Mouse (Mus musculus): Measurements from ENCODE around the gene Scyl1. TPM values are rescaled to one million over a fixed set of nuclear protein-coding genes. Genes with fewer than 3 reads are reported as not detected.

Gene Scyl1
- polyA plus RNA-seq, 1 experiment: 113 TPM

GRCm38 (mm10) chr19:5740320-5741317, 30.6 kb downstream of the Scyl1 start, which contains the start of gene Ltbp3:
TSS of gene Ltbp3 (plus strand) at chr19:5740904.
- Histone ChIP-seq H3K27ac (ENCODE audit: control insufficient read depth, insufficient read depth, low read length) (no peak within 1 kb of the TSS), H3K27me3 (ENCODE audit: control insufficient read depth, insufficient read depth, low read length) (peaks cover 21% of the 10 kb centered on the region; the same call in 1 of the 2 replicates), H3K36me3 (ENCODE audit: control insufficient read depth, insufficient read depth, low read length) (no peaks in the 10 kb centered on the region), H3K4me1 (replicated peaks; ENCODE audit: control insufficient read depth, insufficient read depth, low read length) (0 out of 2 replicates have a peak, but pooled peaks cover 3% of the 10 kb centered on the region), H3K4me3 (ENCODE audit: control insufficient read depth, insufficient read depth, low read length) (no peak within 1 kb of the TSS)
- no peak for DNase-seq
- TF ChIP-seq CTCF (IDR thresholded peaks at IDR 0.05; ENCODE audit: borderline replicate concordance, control insufficient read depth, extremely low read depth, insufficient read depth, low read length, poor library complexity) (no peak), POLR2A (IDR thresholded peaks at IDR 0.05; ENCODE audit: control insufficient read depth, extremely low read depth, insufficient read depth, low read length, poor library complexity) (no peak)
- 83% methylated on average over 14 of the region's 14 CpGs for WGBS

GRCm38 (mm10) chr19:5739446-5739845, 31.8 kb downstream of the Scyl1 start:
- TF ChIP-seq POLR2A (IDR thresholded peaks at IDR 0.05; ENCODE audit: control insufficient read depth, extremely low read depth, insufficient read depth, low read length, poor library complexity) (no peak), CTCF (IDR thresholded peaks at IDR 0.05; ENCODE audit: borderline replicate concordance, control insufficient read depth, extremely low read depth, insufficient read depth, low read length, poor library complexity) (no peak)
- 83% methylated on average over 2 of the region's 2 CpGs for WGBS
- no peak for DNase-seq
- H3K36me3 ChIP-seq (ENCODE audit: control insufficient read depth, insufficient read depth, low read length): no peaks in the 10 kb centered on the region
- 0 out of 2 replicates have a peak, but pooled peaks cover 3% of the 10 kb centered on the region for H3K4me1 ChIP-seq (replicated peaks; ENCODE audit: control insufficient read depth, insufficient read depth, low read length)
- no peak overlapping the region for H3K27ac ChIP-seq (ENCODE audit: control insufficient read depth, insufficient read depth, low read length)
- H3K4me3 ChIP-seq (ENCODE audit: control insufficient read depth, insufficient read depth, low read length): no peak overlapping the region
- peaks cover 21% of the 10 kb centered on the region; the same call in 1 of the 2 replicates for H3K27me3 ChIP-seq (ENCODE audit: control insufficient read depth, insufficient read depth, low read length)

- Histone ChIP-seq H3K27ac (ENCODE audit: control insufficient read depth, insufficient read depth, low read length) (no peak overlapping the region), H3K4me3 (ENCODE audit: control insufficient read depth, insufficient read depth, low read length) (no peak overlapping the region), H3K36me3 (ENCODE audit: control insufficient read depth, insufficient read depth, low read length) (no peaks in the 10 kb centered on the region), H3K27me3 (ENCODE audit: control insufficient read depth, insufficient read depth, low read length) (no peaks in the 10 kb centered on the region; the same call in 1 of the 2 replicates), H3K4me1 (replicated peaks; ENCODE audit: control insufficient read depth, insufficient read depth, low read length) (peaks cover 15% of the 10 kb centered on the region)
- DNase-seq: no peak
- 63% methylated on average over 9 of the region's 9 CpGs for WGBS
- TF ChIP-seq CTCF (IDR thresholded peaks at IDR 0.05; ENCODE audit: borderline replicate concordance, control insufficient read depth, extremely low read depth, insufficient read depth, low read length, poor library complexity): no peak
- TF ChIP-seq POLR2A (IDR thresholded peaks at IDR 0.05; ENCODE audit: control insufficient read depth, extremely low read depth, insufficient read depth, low read length, poor library complexity): no peak
Measured at GRCm38 (mm10) chr19:5734325-5734724, 36.9 kb downstream of the Scyl1 start.

GRCm38 (mm10) chr19:5731264-5731978, 39.8 kb downstream of the Scyl1 start:
- Histone ChIP-seq H3K27ac (ENCODE audit: control insufficient read depth, insufficient read depth, low read length) (no peak overlapping the region), H3K36me3 (ENCODE audit: control insufficient read depth, insufficient read depth, low read length) (no peaks in the 10 kb centered on the region), H3K4me1 (replicated peaks; ENCODE audit: control insufficient read depth, insufficient read depth, low read length) (peaks cover 37% of the 10 kb centered on the region), H3K4me3 (ENCODE audit: control insufficient read depth, insufficient read depth, low read length) (peak overlapping the region; percentile 89), H3K27me3 (ENCODE audit: control insufficient read depth, insufficient read depth, low read length) (no peaks in the 10 kb centered on the region)
- DNase-seq: peak; percentile 86
- TF ChIP-seq POLR2A (IDR thresholded peaks at IDR 0.05; ENCODE audit: control insufficient read depth, extremely low read depth, insufficient read depth, low read length, poor library complexity) (no peak), CTCF (IDR thresholded peaks at IDR 0.05; ENCODE audit: borderline replicate concordance, control insufficient read depth, extremely low read depth, insufficient read depth, low read length, poor library complexity) (peak; percentile 46; the same call in 1 of the 2 replicates)
- WGBS: 1% methylated on average over 47 of the region's 47 CpGs

- H3K4me3 ChIP-seq (ENCODE audit: control insufficient read depth, insufficient read depth, low read length): peak overlapping the region; percentile 89
- H3K4me1 ChIP-seq (replicated peaks; ENCODE audit: control insufficient read depth, insufficient read depth, low read length): peaks cover 43% of the 10 kb centered on the region
- no peaks in the 10 kb centered on the region for H3K27me3 ChIP-seq (ENCODE audit: control insufficient read depth, insufficient read depth, low read length)
- no peaks in the 10 kb centered on the region for H3K36me3 ChIP-seq (ENCODE audit: control insufficient read depth, insufficient read depth, low read length)
- TF ChIP-seq POLR2A (IDR thresholded peaks at IDR 0.05; ENCODE audit: control insufficient read depth, extremely low read depth, insufficient read depth, low read length, poor library complexity) (no peak), CTCF (IDR thresholded peaks at IDR 0.05; ENCODE audit: borderline replicate concordance, control insufficient read depth, extremely low read depth, insufficient read depth, low read length, poor library complexity) (no peak)
- peak; percentile 55 for DNase-seq
- 87% methylated on average over 29 of the region's 29 CpGs for WGBS
- H3K27ac ChIP-seq (ENCODE audit: control insufficient read depth, insufficient read depth, low read length): no peak overlapping the region
Measured at GRCm38 (mm10) chr19:5730314-5731186, 40.7 kb downstream of the Scyl1 start.

Data from thymus, adult 2 months (tissue).